Mouse (Mus musculus) forebrain, embryonic 10.5 days (tissue): ENCODE results near the gene Gm7879. TPM values are rescaled to one million over a fixed set of nuclear protein-coding genes. Genes with fewer than 3 reads are reported as not detected.

Source experiments
- DNase-seq: peaks from one replicate; pipeline ENCODE4 v3.0.0-alpha.2; 2017; ENCODE audit warnings: low spot score; ENCODE audit errors: extremely low spot score
- H3K27ac ChIP-seq: fragments of 300-500 bp; sonication (generic); 2 replicates; pipeline ENCODE4 v1.5.1; 2016; ENCODE audit warnings: mild to moderate bottlenecking
- H3K27me3 ChIP-seq: fragments of 300-500 bp; sonication (generic); 2 replicates; pipeline ENCODE4 v1.6.1; 2016; ENCODE audit warnings: mild to moderate bottlenecking; ENCODE audit not compliant: poor library complexity, severe bottlenecking
- H3K36me3 ChIP-seq: fragments of 300-500 bp; sonication (generic); replicated peaks from 2 replicates; pipeline ENCODE4 v1.6.1; 2016; ENCODE audit warnings: mild to moderate bottlenecking, moderate library complexity
- H3K4me1 ChIP-seq: fragments of 300-500 bp; sonication (generic); 2 replicates; pipeline ENCODE4 v1.6.1; 2016
- H3K4me3 ChIP-seq: fragments of 300-500 bp; sonication (generic); 2 replicates; pipeline ENCODE4 v1.5.1; 2016; ENCODE audit warnings: mild to moderate bottlenecking, moderate library complexity
- H3K9me3 ChIP-seq: fragments of 300-500 bp; sonication (generic); 2 replicates; pipeline ENCODE4 v1.6.1; 2016; ENCODE audit warnings: mild to moderate bottlenecking, moderate library complexity
- whole genome bisulfite sequencing: fragments of 180-500 bp; shearing (Covaris S2); methylation state at CpG from one replicate; pipeline ENCODE4 v1.1.7; 2016; 5-methylcytosine and 5-hydroxymethylcytosine counted together
- polyA plus RNA-seq: library from polyadenylated mRNA; unstranded; fragments of >200 nt; fragmentation: Nextera tagmentation; extraction: Ambion mirVana; gene quantifications from 2 replicates; pipeline ENCODE4 v1.2.1, GENCODE M21; 2016

The Gm7879 gene
- polyA plus RNA-seq, 1 experiment from 2014 or later: 1.1 TPM

DNA sequence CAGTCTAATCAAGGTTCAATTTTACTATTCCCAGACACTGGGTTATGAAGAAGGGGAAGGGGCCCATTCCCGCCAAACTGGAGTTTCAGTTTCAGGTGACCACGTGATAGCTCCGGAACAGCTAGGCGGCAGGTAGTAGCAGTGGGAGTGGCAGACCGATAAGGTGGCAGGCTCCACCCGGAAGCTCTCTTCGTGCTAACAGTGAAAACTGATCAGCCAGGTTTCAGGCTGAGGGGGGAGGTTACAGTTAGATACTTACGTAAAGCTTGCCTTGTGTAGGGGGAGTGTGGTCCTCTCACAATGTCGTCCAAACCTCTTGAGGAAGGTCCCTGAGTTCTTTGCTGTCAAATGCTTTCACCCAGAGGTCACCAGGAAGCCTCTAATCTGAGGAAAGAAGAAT is 3.7 kb upstream of the Gm7879 start:
- no peak overlapping the region for H3K27ac ChIP-seq
- H3K4me1 ChIP-seq: no peaks in the 10 kb centered on the region
- H3K9me3 ChIP-seq: no peaks in the 10 kb centered on the region
- WGBS: 67% methylated on average over 9 of the region's 9 CpGs
- no peaks in the 10 kb centered on the region for H3K36me3 ChIP-seq
- H3K27me3 ChIP-seq: no peaks in the 10 kb centered on the region
- no peak overlapping the region for H3K4me3 ChIP-seq
- no peak for DNase-seq

GRCm38 (mm10) chr5:43910006-43910405 is 2.9 kb upstream of the Gm7879 start:
- Histone ChIP-seq H3K27ac (no peak overlapping the region), H3K27me3 (no peaks in the 10 kb centered on the region), H3K4me3 (no peak overlapping the region), H3K9me3 (no peaks in the 10 kb centered on the region), H3K36me3 (no peaks in the 10 kb centered on the region), H3K4me1 (no peaks in the 10 kb centered on the region)
- WGBS: 89% methylated on average over 6 of the region's 6 CpGs
- no peak for DNase-seq

DNA sequence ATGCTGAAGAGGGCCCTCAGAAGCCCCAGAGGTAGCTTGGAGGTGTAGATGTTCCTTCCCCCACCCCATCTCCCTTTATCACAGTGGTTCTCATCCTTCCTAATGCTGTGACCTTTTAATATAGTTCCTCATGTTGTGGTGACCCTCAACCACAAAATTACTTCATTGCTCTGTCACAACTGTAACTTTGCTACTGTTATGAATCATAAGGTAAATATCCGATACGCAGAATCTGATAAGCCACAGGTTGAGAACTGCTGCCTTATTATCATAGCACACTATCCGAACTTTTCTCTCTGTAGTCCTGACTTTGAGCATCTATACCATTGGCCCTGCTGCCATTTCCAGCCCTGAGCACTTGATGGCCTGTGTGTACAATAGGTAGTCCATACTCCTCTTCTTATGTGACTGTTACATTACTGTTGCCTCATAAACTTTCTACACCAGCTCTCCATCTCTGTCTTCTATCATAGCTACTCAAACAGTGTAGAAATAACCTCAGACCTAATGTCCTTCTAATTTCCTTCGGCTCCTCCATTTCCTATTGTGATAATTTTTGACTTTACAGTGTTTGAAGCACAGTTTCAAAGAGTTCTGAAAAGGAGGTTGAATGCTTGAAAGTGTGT is 2.4 kb downstream of the Gm7879 start:
- Histone ChIP-seq H3K27me3 (no peaks in the 10 kb centered on the region), H3K27ac (no peak overlapping the region)
- 91% methylated on average over 4 of the region's 4 CpGs for WGBS

DNA sequence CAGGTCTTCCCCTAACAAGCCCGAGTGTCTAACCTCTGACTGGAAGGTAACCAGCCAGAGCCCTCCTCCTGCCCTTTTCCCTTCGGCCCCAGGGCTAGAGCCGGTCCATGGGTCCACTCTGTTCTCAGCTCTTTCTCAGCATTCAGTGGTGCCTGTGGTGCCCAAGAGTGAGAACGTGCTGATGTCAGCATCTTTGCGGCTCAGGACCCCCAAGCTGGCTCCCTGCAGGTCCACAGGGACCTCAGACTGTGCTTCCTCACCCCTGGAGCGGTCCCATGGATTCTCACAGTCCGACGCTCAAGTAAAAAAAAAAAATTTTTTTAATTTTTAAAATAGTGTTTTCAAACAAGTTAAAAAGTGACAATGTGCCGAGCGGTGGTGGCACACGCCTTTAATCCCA is 8.9 kb downstream of the Gm7879 start:
- no peak overlapping the region for H3K27ac ChIP-seq
- WGBS: 93% methylated on average over 11 of the region's 11 CpGs
- H3K27me3 ChIP-seq: no peaks in the 10 kb centered on the region
- no peak overlapping the region for H3K4me3 ChIP-seq
- H3K4me1 ChIP-seq: peaks cover 1% of the 10 kb centered on the region; the same call in 1 of the 2 replicates
- H3K36me3 ChIP-seq: no peaks in the 10 kb centered on the region
- DNase-seq: no peak
- no peaks in the 10 kb centered on the region for H3K9me3 ChIP-seq

More for the DNA sequence above, 2.4 kb downstream of the Gm7879 start:
- no peaks in the 10 kb centered on the region for H3K9me3 ChIP-seq
- H3K4me1 ChIP-seq: peaks cover 3% of the 10 kb centered on the region; the same call in 1 of the 2 replicates
- no peak overlapping the region for H3K4me3 ChIP-seq
- DNase-seq: no peak
- H3K36me3 ChIP-seq: no peaks in the 10 kb centered on the region

GRCm38 (mm10) chr5:43923933-43924332 is 11.0 kb downstream of the Gm7879 start:
- H3K36me3 ChIP-seq: no peaks in the 10 kb centered on the region
- H3K9me3 ChIP-seq: no peaks in the 10 kb centered on the region
- WGBS: 33% methylated on average over 4 of the region's 4 CpGs
- H3K27ac ChIP-seq: no peak overlapping the region
- DNase-seq: peak; percentile 44
- no peaks in the 10 kb centered on the region for H3K27me3 ChIP-seq
- H3K4me3 ChIP-seq: no peak overlapping the region
- H3K4me1 ChIP-seq: no peaks in the 10 kb centered on the region

DNA sequence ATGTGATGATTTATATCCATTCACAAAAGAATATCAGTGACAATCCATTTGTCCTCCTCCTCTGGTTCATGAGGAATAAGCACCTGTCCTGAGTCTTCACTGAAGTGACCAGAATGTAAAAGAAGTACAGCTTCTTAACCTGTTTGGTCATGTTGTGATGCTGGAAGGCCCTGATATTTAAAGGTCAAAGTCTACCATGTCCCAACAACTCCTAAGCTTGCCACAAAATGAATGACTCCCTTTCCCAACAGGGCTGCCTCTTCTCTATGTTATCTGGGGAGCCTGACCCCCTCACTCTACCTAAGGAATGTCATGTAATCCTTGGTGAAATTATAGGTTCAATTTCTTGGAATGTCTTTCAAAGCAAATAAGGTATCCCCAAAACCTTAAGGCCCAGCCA is 14.8 kb downstream of the Gm7879 start:
- no peak for DNase-seq
- no peak overlapping the region for H3K27ac ChIP-seq
- H3K27me3 ChIP-seq: no peaks in the 10 kb centered on the region
- H3K9me3 ChIP-seq: no peaks in the 10 kb centered on the region
- H3K4me3 ChIP-seq: no peak overlapping the region
- H3K4me1 ChIP-seq: no peaks in the 10 kb centered on the region
- H3K36me3 ChIP-seq: no peaks in the 10 kb centered on the region

GRCm38 (mm10) chr5:43933269-43933668 is 20.3 kb downstream of the Gm7879 start:
- WGBS: 64% methylated on average over 2 of the region's 2 CpGs

DNA sequence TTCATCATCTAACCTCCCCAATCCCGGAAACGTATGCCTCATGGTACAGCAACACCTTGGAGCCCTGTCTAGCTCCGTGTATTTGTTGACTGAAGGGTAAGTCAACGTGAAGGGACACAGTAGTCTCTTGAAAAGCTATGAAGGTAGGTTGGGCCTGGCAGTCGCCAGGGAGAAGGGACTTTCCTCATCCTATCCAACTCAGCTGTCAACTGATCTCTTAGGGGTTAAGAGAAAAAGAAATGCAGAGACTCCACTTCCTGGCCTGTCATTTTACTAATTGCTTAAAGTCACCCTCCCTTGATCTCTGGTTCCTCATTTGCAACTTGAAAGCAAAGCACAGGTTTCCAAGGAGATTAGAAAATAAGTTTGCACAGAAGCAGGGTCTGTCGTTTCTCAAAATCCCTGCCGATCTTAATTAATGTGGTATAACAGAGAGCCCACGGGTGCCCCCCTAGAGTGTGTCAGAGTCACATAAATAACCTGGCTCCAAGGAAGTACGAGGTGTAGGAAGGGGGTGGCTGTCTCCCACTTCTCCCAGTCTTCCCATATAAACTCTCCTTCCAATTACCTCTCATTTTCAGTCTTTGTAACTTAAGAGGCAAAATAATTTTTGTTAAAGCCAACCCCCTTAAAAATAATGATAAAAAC is 34.5 kb downstream of the Gm7879 start:
- H3K27ac ChIP-seq: peak overlapping the region; percentile 75
- WGBS: 37% methylated on average over 9 of the region's 9 CpGs
- peaks cover 4% of the 10 kb centered on the region; the same call in 1 of the 2 replicates for H3K27me3 ChIP-seq
- no peaks in the 10 kb centered on the region for H3K9me3 ChIP-seq
- DNase-seq: no peak
- peak overlapping the region; percentile 51 for H3K4me3 ChIP-seq
- peaks cover 26% of the 10 kb centered on the region for H3K4me1 ChIP-seq
- no peaks in the 10 kb centered on the region for H3K36me3 ChIP-seq

More at GRCm38 (mm10) chr5:43933269-43933668, 20.3 kb downstream of the Gm7879 start:
- no peak for DNase-seq
- H3K27ac ChIP-seq: no peak overlapping the region
- H3K9me3 ChIP-seq: no peaks in the 10 kb centered on the region
- H3K4me1 ChIP-seq: no peaks in the 10 kb centered on the region
- no peaks in the 10 kb centered on the region for H3K27me3 ChIP-seq
- no peak overlapping the region for H3K4me3 ChIP-seq
- H3K36me3 ChIP-seq: no peaks in the 10 kb centered on the region

DNA sequence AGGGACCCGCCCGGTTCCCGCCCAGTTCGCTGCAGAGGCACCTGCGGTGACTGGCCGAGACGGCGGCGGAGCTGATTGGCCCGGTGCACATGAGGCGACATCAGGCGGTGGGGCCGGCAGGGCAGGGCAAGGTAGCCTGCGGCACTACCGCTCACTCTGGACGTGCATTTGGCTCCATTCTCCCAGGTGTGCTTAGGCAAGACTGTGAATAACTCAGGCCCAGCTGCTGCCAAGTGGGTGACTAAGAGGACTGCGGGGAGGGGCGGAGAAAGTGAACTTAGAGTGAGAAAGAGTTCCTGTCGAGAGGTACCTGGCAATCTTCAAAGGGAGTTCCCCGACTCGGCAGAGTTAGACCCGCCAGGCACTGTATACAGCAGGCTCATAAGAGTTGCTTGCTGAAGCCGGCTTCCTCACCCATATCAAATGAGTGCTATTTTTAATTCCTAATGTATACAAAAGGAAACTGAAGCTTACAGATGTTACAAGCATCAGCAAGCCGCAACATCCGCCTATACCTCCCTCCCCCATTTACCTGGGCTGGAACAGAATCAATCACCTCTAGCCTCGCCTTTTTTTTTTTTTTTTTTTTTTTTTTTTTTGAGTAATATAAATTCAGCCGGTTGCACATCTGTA is 35.3 kb downstream of the Gm7879 start:
- H3K36me3 ChIP-seq: no peaks in the 10 kb centered on the region
- peak overlapping the region; percentile 75 for H3K27ac ChIP-seq
- peaks cover 26% of the 10 kb centered on the region for H3K4me1 ChIP-seq
- H3K27me3 ChIP-seq: peaks cover 4% of the 10 kb centered on the region; the same call in 1 of the 2 replicates
- peak; percentile 68 for DNase-seq
- peak overlapping the region; percentile 51 for H3K4me3 ChIP-seq
- 2% methylated on average over 27 of the region's 27 CpGs for WGBS
- no peaks in the 10 kb centered on the region for H3K9me3 ChIP-seq

DNA sequence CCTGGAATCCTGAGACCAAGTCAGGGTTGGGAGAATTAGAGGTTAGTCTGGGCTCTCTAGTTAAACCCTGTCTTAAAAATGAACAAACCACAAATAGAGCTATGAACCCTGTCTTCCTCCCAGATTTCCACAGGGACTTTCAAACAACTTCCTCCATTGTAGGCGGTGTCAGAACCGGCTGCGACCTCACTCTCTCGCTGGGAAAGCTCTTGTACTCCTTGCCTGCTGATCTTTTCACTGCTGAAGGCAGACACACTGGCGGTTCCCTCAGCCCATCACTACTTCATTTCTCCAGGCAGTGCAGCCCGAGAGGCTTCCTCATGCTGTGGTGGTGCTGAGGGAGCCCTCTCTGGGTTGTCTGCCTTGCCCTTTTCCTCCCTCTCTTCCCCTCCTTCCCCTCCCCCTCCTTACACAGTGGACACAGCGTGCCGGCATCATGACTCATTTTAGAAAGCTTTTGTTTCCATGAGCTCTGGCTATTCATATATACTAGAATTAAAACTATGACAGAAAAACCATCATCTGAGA is 35.9 kb downstream of the Gm7879 start:
- Histone ChIP-seq H3K27me3 (peaks cover 4% of the 10 kb centered on the region; the same call in 1 of the 2 replicates), H3K4me1 (peaks cover 26% of the 10 kb centered on the region), H3K9me3 (no peaks in the 10 kb centered on the region), H3K27ac (peak overlapping the region; percentile 77), H3K36me3 (no peaks in the 10 kb centered on the region), H3K4me3 (peak overlapping the region; percentile 51)
- peak; percentile 32 for DNase-seq
- 2% methylated on average over 8 of the region's 8 CpGs for WGBS

DNA sequence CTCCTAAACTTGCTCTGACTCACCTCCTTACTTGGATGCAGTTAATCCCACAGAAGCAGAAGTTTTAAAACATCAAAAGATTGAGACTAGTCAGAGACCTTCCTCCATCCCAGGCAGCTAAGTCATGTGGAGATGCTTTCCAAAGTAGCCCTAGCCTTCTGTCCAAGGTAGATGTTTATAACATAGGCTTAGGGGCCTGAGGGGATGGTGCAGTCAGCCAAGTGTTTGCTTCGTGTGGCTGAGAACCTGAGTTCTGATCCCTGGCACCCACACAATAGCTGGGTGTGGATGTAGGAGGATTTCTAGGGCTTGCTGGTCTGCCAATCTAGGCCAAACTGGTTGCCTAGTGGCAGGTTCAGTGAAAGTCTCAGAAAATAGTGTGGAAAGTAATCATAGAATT is 40.3 kb downstream of the Gm7879 start:
- no peak for DNase-seq
- no peaks in the 10 kb centered on the region for H3K9me3 ChIP-seq
- no peak overlapping the region for H3K4me3 ChIP-seq
- 72% methylated on average over 1 of the region's 1 CpGs for WGBS
- H3K36me3 ChIP-seq: no peaks in the 10 kb centered on the region
- H3K27me3 ChIP-seq: no peaks in the 10 kb centered on the region
- peaks cover 12% of the 10 kb centered on the region for H3K4me1 ChIP-seq
- H3K27ac ChIP-seq: no peak overlapping the region

DNA sequence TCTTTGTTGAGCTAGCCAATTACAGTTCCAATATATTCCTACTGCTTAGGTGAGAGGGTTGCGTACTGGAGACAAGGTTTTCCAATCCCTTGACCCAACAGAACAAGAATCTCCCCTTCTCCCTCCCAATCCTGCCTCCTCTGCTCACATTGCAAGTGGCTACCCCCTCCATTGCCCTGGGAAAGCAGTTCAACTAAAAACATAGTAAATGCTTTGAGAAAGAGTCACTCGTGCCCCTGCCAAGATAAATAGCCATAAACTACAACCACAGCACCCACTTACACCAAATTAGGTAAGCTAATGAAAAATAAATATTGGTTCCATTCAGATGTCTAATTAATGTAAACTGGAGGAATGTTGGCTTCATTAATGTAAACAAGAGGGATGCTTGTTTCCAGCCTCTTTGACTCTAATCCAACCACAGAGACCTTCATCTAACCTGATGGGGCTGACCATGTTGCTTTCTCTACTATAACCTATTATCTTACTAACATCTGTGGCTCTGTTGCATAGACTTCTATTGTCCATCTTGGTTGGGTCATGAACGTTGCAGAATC is 47.0 kb downstream of the Gm7879 start:
- no peak for DNase-seq
- Histone ChIP-seq H3K27ac (no peak overlapping the region), H3K36me3 (no peaks in the 10 kb centered on the region), H3K27me3 (no peaks in the 10 kb centered on the region), H3K4me1 (no peaks in the 10 kb centered on the region), H3K4me3 (no peak overlapping the region), H3K9me3 (no peaks in the 10 kb centered on the region)
- 88% methylated on average over 3 of the region's 3 CpGs for WGBS

DNA sequence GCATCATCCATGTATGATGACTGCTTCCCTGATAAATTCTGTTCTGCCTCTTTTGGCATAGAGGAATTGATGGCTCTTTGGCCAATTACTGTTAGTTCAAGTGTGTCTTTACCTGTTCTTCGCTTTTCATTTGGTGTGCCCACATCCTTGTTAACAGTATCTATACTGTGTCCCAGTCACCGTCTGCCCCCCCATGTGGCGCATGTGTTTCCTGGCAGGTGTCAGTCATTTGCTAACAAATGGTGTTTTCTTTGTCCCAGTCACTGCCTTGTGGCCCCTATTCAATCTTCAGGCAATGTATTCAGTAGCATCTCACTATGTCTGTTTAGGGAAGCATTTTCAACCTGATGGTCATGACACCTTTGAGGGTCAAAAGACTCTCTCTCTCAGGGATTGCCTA is 48.1 kb downstream of the Gm7879 start:
- Histone ChIP-seq H3K27me3 (no peaks in the 10 kb centered on the region), H3K27ac (no peak overlapping the region), H3K4me3 (no peak overlapping the region), H3K9me3 (no peaks in the 10 kb centered on the region), H3K36me3 (no peaks in the 10 kb centered on the region), H3K4me1 (no peaks in the 10 kb centered on the region)
- WGBS: 90% methylated on average over 3 of the region's 3 CpGs
- DNase-seq: no peak
